Mouse (Mus musculus): ENCODE data around the gene Zbtb32. TPM values are rescaled to one million over a fixed set of nuclear protein-coding genes. Genes with fewer than 3 reads are reported as not detected.
A peak's percentile ranks its signal among the peaks of the same experiment; 100 is the strongest.

Zbtb32 gene
- polyA plus RNA-seq, 1 experiment = 1.6 TPM

- Histone ChIP-seq H3K27me3 (ENCODE audit: control insufficient read depth, insufficient read depth, low read length) (no peaks in the 10 kb centered on the region), H3K36me3 (ENCODE audit: control insufficient read depth, insufficient read depth, low read length) (peaks cover 43% of the 10 kb centered on the region), H3K27ac (ENCODE audit: insufficient read depth, low read depth, low read length) (no peak overlapping the region), H3K4me1 (ENCODE audit: control insufficient read depth, insufficient read depth, insufficient read length, low read length) (peaks cover 4% of the 10 kb centered on the region; the same call in 1 of the 2 replicates), H3K4me3 (ENCODE audit: low read depth, low read length) (no peak overlapping the region)
- 86% methylated on average over 11 of the region's 11 CpGs for WGBS
- no peak for TF ChIP-seq CTCF (IDR thresholded peaks at IDR 0.05; ENCODE audit: extremely low read depth, insufficient read length, insufficient replicate concordance, low read depth, low read length)
- TF ChIP-seq POLR2A (IDR thresholded peaks at IDR 0.05; ENCODE audit: low read depth, low read length) = no peak
Observed at GRCm38 (mm10) chr7:30567555-30567954, 31.2 kb downstream of the Zbtb32 start.

- Histone ChIP-seq H3K36me3 (ENCODE audit: control insufficient read depth, insufficient read depth, low read length) (peaks cover 33% of the 10 kb centered on the region), H3K27ac (ENCODE audit: insufficient read depth, low read depth, low read length) (no peak overlapping the region), H3K4me3 (ENCODE audit: low read depth, low read length) (peak overlapping the region; percentile 10), H3K4me1 (ENCODE audit: control insufficient read depth, insufficient read depth, insufficient read length, low read length) (peaks cover 4% of the 10 kb centered on the region; the same call in 1 of the 2 replicates), H3K27me3 (ENCODE audit: control insufficient read depth, insufficient read depth, low read length) (no peaks in the 10 kb centered on the region)
- WGBS = 77% methylated on average over 9 of the region's 9 CpGs
- TF ChIP-seq POLR2A (IDR thresholded peaks at IDR 0.05; ENCODE audit: low read depth, low read length) (no peak), CTCF (IDR thresholded peaks at IDR 0.05; ENCODE audit: extremely low read depth, insufficient read length, insufficient replicate concordance, low read depth, low read length) (no peak)
Observed at GRCm38 (mm10) chr7:30566033-30566432, 32.7 kb downstream of the Zbtb32 start.

DNA sequence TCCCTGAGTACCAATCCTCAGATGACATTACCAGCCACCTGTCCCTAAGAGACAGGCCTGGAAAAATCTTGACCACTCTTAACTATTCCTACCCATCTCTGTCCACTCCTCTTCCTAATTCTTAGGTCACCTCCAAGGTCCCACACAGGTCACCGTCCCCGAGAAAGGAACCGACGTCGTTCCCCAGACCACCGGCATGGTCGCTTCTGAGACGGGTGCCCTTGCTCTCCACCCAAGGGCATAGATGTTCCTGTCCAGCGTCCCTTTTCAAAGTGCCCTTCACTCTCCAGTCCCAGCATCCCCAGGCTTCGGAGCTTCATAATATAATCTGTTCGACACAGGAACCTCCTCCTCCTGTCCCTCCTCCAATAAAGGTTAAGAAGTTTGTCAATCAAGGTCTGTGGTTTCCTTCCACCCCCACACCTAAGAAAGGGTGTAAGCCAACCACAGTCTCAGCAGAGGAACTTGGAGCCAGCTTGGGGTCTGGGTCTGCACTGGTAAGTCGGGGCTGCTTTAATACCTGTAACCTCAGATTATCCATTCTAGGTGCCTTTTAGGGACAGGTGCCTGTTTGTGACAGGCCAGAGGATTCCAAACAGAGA, 33.6 kb downstream of the Zbtb32 start, which contains the start of gene Igflr1:
Gene Igflr1, plus strand, starts transcription at position 458 of the 602 bp plus-strand sequence.
- TF ChIP-seq POLR2A (IDR thresholded peaks at IDR 0.05; ENCODE audit: low read depth, low read length) = no peak
- TF ChIP-seq CTCF (IDR thresholded peaks at IDR 0.05; ENCODE audit: extremely low read depth, insufficient read length, insufficient replicate concordance, low read depth, low read length) = no peak
- peak within 1 kb of the TSS; percentile 10 for H3K4me3 ChIP-seq (ENCODE audit: low read depth, low read length)
- peaks cover 4% of the 10 kb centered on the region; the same call in 1 of the 2 replicates for H3K4me1 ChIP-seq (ENCODE audit: control insufficient read depth, insufficient read depth, insufficient read length, low read length)
- no peak within 1 kb of the TSS for H3K27ac ChIP-seq (ENCODE audit: insufficient read depth, low read depth, low read length)
- no peaks in the 10 kb centered on the region for H3K27me3 ChIP-seq (ENCODE audit: control insufficient read depth, insufficient read depth, low read length)
- 95% methylated on average over 12 of the region's 12 CpGs for WGBS
- H3K36me3 ChIP-seq (ENCODE audit: control insufficient read depth, insufficient read depth, low read length) = peaks cover 23% of the 10 kb centered on the region

DNA sequence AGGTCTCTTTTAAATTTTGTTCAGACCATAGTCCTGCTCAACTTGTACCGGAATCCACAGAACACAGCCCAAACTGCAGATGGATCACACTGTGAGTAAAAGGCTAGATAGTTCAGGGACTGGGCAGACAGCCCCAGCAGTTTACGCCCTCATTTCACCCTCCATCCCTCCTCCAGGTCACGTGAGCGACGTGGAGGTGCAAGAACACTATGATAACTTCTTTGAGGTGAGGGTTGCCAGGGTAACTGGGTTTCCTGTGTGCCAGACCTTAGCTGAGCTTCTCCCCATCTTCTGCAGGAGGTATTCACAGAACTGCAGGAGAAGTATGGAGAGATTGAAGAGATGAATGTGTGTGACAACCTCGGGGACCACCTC, 34.8 kb downstream of the Zbtb32 start:
- no peak for TF ChIP-seq CTCF (IDR thresholded peaks at IDR 0.05; ENCODE audit: extremely low read depth, insufficient read length, insufficient replicate concordance, low read depth, low read length)
- no peak for TF ChIP-seq POLR2A (IDR thresholded peaks at IDR 0.05; ENCODE audit: low read depth, low read length)
- peak overlapping the region; percentile 97; the same call in 1 of the 2 replicates for H3K27ac ChIP-seq (ENCODE audit: insufficient read depth, low read depth, low read length)
- WGBS = 14% methylated on average over 6 of the region's 6 CpGs

DNA sequence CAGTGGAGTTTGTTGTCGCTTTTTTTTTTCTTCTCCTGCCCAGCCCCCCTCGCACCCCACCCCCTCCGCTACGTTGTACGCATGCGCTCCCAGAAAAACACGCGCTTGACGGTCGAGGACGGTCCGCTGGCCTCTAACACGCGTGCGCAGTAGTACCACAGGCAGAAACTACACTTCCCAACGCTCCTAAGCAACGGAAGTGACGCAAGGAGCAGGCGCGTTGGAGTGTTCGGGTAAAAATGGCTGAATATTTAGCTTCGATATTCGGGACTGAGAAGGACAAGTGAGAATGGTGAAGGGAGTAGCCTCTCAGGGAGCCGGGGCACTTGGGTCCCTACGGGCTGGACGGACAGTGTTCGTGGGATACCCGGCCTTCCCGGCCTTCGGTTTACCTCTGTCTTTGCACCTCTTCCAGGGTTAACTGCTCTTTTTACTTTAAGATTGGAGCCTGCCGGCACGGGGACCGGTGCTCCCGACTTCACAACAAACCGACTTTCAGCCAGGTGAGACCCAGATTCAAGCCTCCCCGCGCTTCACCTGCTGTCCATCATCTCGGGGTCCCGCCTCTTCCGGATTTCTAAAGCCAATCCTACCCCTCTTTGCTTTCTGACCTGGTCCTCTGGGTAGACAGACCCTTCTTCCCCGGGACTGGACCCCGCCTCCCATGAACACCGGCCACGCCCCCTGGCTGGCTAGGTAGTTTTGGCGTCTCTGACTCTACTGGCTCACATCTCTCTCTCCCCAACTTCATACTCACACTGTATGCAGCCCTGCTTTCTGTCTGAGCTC, 35.4 kb downstream of the Zbtb32 start, which contains the start of the genes U2af1l4, Gm49396 and Psenen:
Gene U2af1l4, plus strand, starts transcription at position 185 of the 789 bp plus-strand sequence.
Gene Gm49396, plus strand, starts transcription at position 228 of the 789 bp plus-strand sequence.
Gene Psenen, minus strand, starts transcription at position 511 of the 789 bp plus-strand sequence.
- peaks cover 12% of the 10 kb centered on the region for H3K36me3 ChIP-seq (ENCODE audit: control insufficient read depth, insufficient read depth, low read length)
- H3K27me3 ChIP-seq (ENCODE audit: control insufficient read depth, insufficient read depth, low read length) = no peaks in the 10 kb centered on the region
- TF ChIP-seq CTCF (IDR thresholded peaks at IDR 0.05; ENCODE audit: extremely low read depth, insufficient read length, insufficient replicate concordance, low read depth, low read length) (no peak), POLR2A (IDR thresholded peaks at IDR 0.05; ENCODE audit: low read depth, low read length) (no peak; the same call in 1 of the 2 replicates)
- peaks cover 9% of the 10 kb centered on the region; the same call in 1 of the 2 replicates for H3K4me1 ChIP-seq (ENCODE audit: control insufficient read depth, insufficient read depth, insufficient read length, low read length)
- peak within 1 kb of the TSS; percentile 97 for H3K27ac ChIP-seq (ENCODE audit: insufficient read depth, low read depth, low read length)
- under 1% methylated on average over 45 of the region's 45 CpGs for WGBS
- peak within 1 kb of the TSS; percentile 88 for H3K4me3 ChIP-seq (ENCODE audit: low read depth, low read length)

More for the DNA sequence above, 34.8 kb downstream of the Zbtb32 start:
- Histone ChIP-seq H3K27me3 (ENCODE audit: control insufficient read depth, insufficient read depth, low read length) (no peaks in the 10 kb centered on the region), H3K4me3 (ENCODE audit: low read depth, low read length) (peak overlapping the region; percentile 88), H3K36me3 (ENCODE audit: control insufficient read depth, insufficient read depth, low read length) (peaks cover 13% of the 10 kb centered on the region), H3K4me1 (ENCODE audit: control insufficient read depth, insufficient read depth, insufficient read length, low read length) (peaks cover 5% of the 10 kb centered on the region; the same call in 1 of the 2 replicates)

GRCm38 (mm10) chr7:30562526-30563116, 36.1 kb downstream of the Zbtb32 start:
- TF ChIP-seq CTCF (IDR thresholded peaks at IDR 0.05; ENCODE audit: extremely low read depth, insufficient read length, insufficient replicate concordance, low read depth, low read length) = no peak
- 0 out of 2 replicates have a peak, but pooled peaks have one; percentile 24 for TF ChIP-seq POLR2A (IDR thresholded peaks at IDR 0.05; ENCODE audit: low read depth, low read length)
- Histone ChIP-seq H3K4me1 (ENCODE audit: control insufficient read depth, insufficient read depth, insufficient read length, low read length) (peaks cover 9% of the 10 kb centered on the region; the same call in 1 of the 2 replicates), H3K4me3 (ENCODE audit: low read depth, low read length) (peak overlapping the region; percentile 88), H3K27ac (ENCODE audit: insufficient read depth, low read depth, low read length) (peak overlapping the region; percentile 80), H3K36me3 (ENCODE audit: control insufficient read depth, insufficient read depth, low read length) (peaks cover 8% of the 10 kb centered on the region), H3K27me3 (ENCODE audit: control insufficient read depth, insufficient read depth, low read length) (no peaks in the 10 kb centered on the region)
- WGBS = under 1% methylated on average over 27 of the region's 27 CpGs

Measured in small intestine, adult 2 months (tissue).